Mouse (Mus musculus) liver, embryonic 14.5 days (tissue): ENCODE measurements around the gene Pstpip1. TPM values are rescaled to one million over a fixed set of nuclear protein-coding genes. Genes with fewer than 3 reads are reported as not detected.
A peak's percentile ranks its signal among the peaks of the same experiment; 100 is the strongest.

Source experiments
- ATAC-seq: fragments of 200-750 bp; cut with Nextera tagmentation; 2 replicates; pipeline ENCODE4 v1.8.0; 2017; ENCODE audit warnings: moderate number of reproducible peaks, mild to moderate bottlenecking, moderate library complexity; ENCODE audit not compliant: insufficient read depth
- DNase-seq, 3 experiments: peaks; one replicate each; pipeline ENCODE4 v3.0.0-alpha.2; 2012 to 2013; ENCODE audit warnings: low read depth in 3 of 3, low spot score in 3 of 3
- H3K27ac ChIP-seq: fragments of 300-500 bp; sonication (generic); 2 replicates; pipeline ENCODE4 v1.5.1; 2014; ENCODE audit warnings: moderate library complexity, mild to moderate bottlenecking, control low read depth, inconsistent platforms
- H3K27me3 ChIP-seq: fragments of 300-500 bp; sonication (generic); 2 replicates; pipeline ENCODE4 v1.6.1; 2014; ENCODE audit warnings: mild to moderate bottlenecking, low read length, moderate library complexity; ENCODE audit not compliant: control insufficient read depth, insufficient read depth
- H3K36me3 ChIP-seq: fragments of 300-500 bp; sonication (generic); replicated peaks from 2 replicates; pipeline ENCODE4 v1.6.1; 2014; ENCODE audit warnings: low read depth; ENCODE audit not compliant: control insufficient read depth, insufficient read depth
- H3K4me1 ChIP-seq, 2 experiments: fragments of 200-500 bp in 1 of 2; fragments of 300-500 bp in 1 of 2; sonication (generic) in 1 of 2; replicated peaks; 2 replicates each; pipeline ENCODE4 v1.6.1; 2012 to 2014; ENCODE audit warnings: antibody characterized with exemption in 1 of 2, inconsistent platforms in 1 of 2, low read length in 1 of 2; ENCODE audit not compliant: control insufficient read depth in 2 of 2, insufficient read depth in 2 of 2
- H3K4me2 ChIP-seq: fragments of 300-500 bp; sonication (generic); 2 replicates; pipeline ENCODE4 v1.6.1; 2014; ENCODE audit warnings: low read depth, mild to moderate bottlenecking, control low read depth, moderate library complexity
- H3K4me3 ChIP-seq, 2 experiments: fragments of 200-500 bp in 1 of 2; fragments of 300-500 bp in 1 of 2; sonication (generic) in 1 of 2; 2 replicates each; pipeline ENCODE4 v1.5.1; 2012 to 2014; ENCODE audit warnings: low read depth in 2 of 2, low read length in 2 of 2, mild to moderate bottlenecking in 2 of 2, control low read depth in 1 of 2, inconsistent platforms in 1 of 2, moderate library complexity in 1 of 2; ENCODE audit not compliant: insufficient read depth in 1 of 2
- H3K9ac ChIP-seq: fragments of 300-500 bp; sonication (generic); replicated peaks from 2 replicates; pipeline ENCODE4 v1.6.1; 2014; ENCODE audit warnings: mild to moderate bottlenecking, control low read depth, moderate library complexity
- H3K9me3 ChIP-seq: fragments of 300-500 bp; sonication (generic); 2 replicates; pipeline ENCODE4 v1.6.1; 2016; ENCODE audit warnings: low read length, mixed read lengths; ENCODE audit not compliant: control insufficient read depth
- CTCF ChIP-seq: IDR thresholded peaks from 2 replicates; pipeline ENCODE4 v1.5.1; 2016; ENCODE audit warnings: antibody characterized with exemption, low read depth, control low read depth
- EP300 ChIP-seq: IDR thresholded peaks from 2 replicates; pipeline ENCODE4 v1.6.1; 2016; ENCODE audit warnings: antibody characterized with exemption, low read depth
- WGBS: fragments of 180-500 bp; shearing (Covaris S2); extraction: QIAGEN DNeasy Blood & Tissue Kit; methylation state at CpG from one replicate; pipeline ENCODE4 v1.1.7; 2014; ENCODE audit not compliant: insufficient replicate concordance; 5-methylcytosine and 5-hydroxymethylcytosine counted together
- polyA plus RNA-seq, 2 experiments: library from polyadenylated mRNA; depleted of rRNA in 1 of 2; stranded (reverse) in 1 of 2; unstranded in 1 of 2; fragments of >200 nt; fragmentation: Nextera tagmentation in 1 of 2; extraction: Ambion mirVana in 1 of 2; gene quantifications; 2 replicates each; pipeline versions ENCODE4 v1.2.1 to v1.2.3; 2012 to 2014

Pstpip1 gene
- polyA plus RNA-seq (2012; rRNA removed) (3.1 and 3.9 TPM in 2 replicates), polyA plus RNA-seq (2014; fragmentation: Nextera tagmentation; extraction: Ambion mirVana) (1.3 and 1.8 TPM in 2 replicates)

DNA sequence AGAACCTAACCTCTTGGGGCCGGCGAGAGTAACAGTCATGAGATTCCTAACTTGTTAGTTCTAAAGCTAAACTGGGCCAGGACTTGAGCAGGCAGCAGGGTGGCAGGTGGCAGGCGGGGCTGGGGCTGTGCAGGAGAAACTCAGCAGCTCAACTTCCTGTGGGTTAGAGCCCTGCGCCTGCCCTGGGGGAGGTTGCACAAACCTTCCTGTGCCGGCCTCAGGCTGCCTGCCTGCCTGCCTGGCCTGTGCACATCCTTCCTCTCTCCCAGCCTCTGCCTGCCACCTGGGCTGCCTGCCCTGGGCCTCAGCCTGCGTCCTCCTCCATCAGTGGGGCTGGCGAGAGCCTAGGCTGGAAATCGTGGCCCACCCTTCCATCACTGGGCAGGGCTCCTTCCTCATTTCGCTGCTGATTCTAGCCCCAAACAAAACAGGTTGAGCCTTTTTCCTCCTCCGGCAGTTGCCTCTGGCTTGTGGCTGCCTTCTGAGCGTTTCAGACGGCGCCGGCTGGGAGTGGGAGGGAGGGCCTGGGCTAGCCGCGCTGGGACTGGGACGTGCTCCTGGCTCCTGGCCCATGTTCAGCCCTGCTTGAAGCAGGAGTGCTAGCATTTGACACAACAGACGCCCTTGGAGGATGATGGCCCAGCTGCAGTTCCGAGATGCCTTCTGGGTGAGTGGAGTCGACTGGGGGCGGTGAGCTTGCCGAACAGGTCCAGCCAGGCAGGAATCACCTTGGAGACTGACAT lies at the start of gene Pstpip1:
Pstpip1 (plus strand) TSS at position 185 of the 743 bp plus-strand sequence.
- no peak within 1 kb of the TSS for H3K4me2 ChIP-seq
- no peak within 1 kb of the TSS for H3K27ac ChIP-seq
- no peaks in the 10 kb centered on the region for H3K27me3 ChIP-seq
- no peaks in the 10 kb centered on the region for H3K4me1 ChIP-seq
- H3K4me3 ChIP-seq: peak within 1 kb of the TSS; percentile 19 to 22; a peak in 3 of 4 replicates
- H3K9ac ChIP-seq: no peak within 1 kb of the TSS
- ATAC-seq: no peak
- no peak for DNase-seq
- no peaks in the 10 kb centered on the region for H3K36me3 ChIP-seq
- 11% methylated on average over 22 of the region's 22 CpGs for WGBS
- no peak for TF ChIP-seq CTCF
- no peak for TF ChIP-seq EP300
- H3K9me3 ChIP-seq: no peaks in the 10 kb centered on the region

DNA sequence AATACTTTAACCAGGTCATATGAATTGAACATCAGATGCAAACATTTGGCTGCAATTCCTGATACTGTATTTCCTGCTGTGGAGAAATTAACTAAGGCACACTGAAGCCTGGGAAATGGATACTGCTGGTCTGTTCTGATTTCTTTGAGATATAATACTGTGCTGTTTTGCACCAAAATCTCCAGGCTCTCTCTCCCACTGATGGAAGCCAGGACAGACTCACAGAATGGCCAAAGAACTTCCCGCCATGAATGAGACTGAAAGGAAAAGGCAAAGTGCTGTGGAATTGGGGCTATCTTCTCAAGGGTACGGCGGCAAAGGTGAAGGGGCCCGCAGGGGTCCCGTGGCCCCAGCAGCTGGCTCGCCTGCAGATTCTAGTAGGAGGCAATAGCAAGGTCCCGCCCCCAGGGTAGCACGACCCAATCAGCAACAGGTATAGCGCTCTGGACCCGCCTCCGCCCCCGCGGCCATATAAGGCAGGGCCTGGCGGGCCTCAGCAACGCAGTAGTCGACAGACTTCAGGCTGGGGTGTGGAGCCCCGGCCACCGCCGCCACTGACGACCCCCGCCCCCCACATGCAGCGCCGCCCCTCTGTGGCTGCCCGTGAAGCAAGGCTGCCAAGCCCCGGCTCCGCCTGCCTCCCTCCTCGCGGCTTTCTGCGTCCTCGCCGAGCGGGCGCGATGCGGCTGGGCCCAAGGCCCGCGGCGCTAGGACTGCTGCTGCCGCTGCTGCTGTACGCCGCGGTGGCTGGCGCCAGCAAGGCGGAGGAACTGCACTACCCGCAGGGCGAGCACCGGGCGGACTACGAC lies 48.2 kb upstream of the Pstpip1 start, which contains the start of gene Rcn2:
Rcn2 (plus strand) TSS at position 474 of the 809 bp plus-strand sequence.
- H3K4me2 ChIP-seq: peak within 1 kb of the TSS; percentile 86
- H3K9ac ChIP-seq: peak within 1 kb of the TSS; percentile 78
- H3K4me1 ChIP-seq: peaks cover 0 to 3% of the 10 kb centered on the region in 2 experiments; a peak in 3 of 4 replicates
- H3K27me3 ChIP-seq: no peaks in the 10 kb centered on the region
- H3K36me3 ChIP-seq: no peaks in the 10 kb centered on the region
- DNase-seq: peak; percentile 74 to 82 (median 77)
- no peak within 1 kb of the TSS for H3K27ac ChIP-seq
- TF ChIP-seq CTCF (no peak), EP300 (no peak)
- no peaks in the 10 kb centered on the region for H3K9me3 ChIP-seq
- ATAC-seq: peak; percentile 100
- peak within 1 kb of the TSS; percentile 66 to 85 for H3K4me3 ChIP-seq
- under 1% methylated on average over 47 of the region's 49 CpGs for WGBS

DNA sequence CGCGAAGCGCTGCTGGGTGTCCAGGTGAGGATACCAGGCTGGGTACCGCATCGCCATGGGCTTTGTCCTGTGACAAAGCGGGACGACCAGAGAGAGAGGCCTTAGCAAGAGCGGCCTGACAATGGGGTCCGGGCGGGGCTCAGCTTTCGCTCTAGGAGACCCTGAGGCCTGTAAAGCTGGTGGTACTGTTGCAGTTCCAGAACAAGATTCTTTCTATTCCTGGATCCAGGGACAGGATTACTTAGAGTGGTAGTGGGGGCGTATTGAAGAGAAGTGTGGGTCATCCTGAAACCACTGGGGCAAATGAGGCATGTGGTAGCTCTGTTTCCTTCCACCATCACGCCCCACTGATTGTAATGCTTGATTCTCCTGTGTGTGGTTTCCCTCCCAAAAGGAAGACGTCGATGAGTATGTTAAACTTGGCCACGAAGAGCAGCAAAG lies 47.6 kb upstream of the Pstpip1 start:
- H3K36me3 ChIP-seq: no peaks in the 10 kb centered on the region
- TF ChIP-seq EP300 (no peak), CTCF (no peak)
- H3K27ac ChIP-seq: no peak overlapping the region
- under 1% methylated on average over 16 of the region's 16 CpGs for WGBS
- ATAC-seq (peak; percentile 7; the same call in 1 of the 2 replicates), DNase-seq (peak in 1 of 3 experiments; percentile 6)
- no peaks in the 10 kb centered on the region for H3K9me3 ChIP-seq
- H3K27me3 ChIP-seq: no peaks in the 10 kb centered on the region
- H3K4me1 ChIP-seq: peaks cover 0 to 3% of the 10 kb centered on the region in 2 experiments; a peak in 3 of 4 replicates
- peak overlapping the region; percentile 86 for H3K4me2 ChIP-seq
- peak overlapping the region; percentile 78 for H3K9ac ChIP-seq
- H3K4me3 ChIP-seq: peak overlapping the region; percentile 66 to 85

DNA sequence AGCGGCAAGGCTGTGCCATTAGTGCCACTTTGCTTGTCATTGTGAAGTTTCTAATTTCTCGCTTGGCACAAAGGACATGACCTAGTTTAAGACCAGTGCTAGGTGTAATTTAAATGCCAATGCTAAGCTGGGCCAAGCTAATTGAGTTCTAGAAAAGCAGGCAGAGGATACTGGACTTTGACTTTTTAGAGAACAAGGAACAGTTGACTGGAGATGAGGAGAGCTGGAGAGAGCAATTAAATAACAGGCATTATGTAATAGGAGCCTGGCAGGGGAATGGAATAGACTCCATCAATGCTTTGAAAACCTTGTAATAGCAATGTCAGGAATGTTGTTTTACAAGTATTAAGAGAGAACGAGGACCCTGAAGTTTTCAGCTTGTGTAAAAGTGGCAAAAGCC lies 36.0 kb upstream of the Pstpip1 start:
- DNase-seq (no peak), ATAC-seq (no peak)
- Histone ChIP-seq H3K27me3 (no peaks in the 10 kb centered on the region), H3K9me3 (no peaks in the 10 kb centered on the region), H3K9ac (no peak overlapping the region), H3K4me1 (no peaks in the 10 kb centered on the region), H3K36me3 (no peaks in the 10 kb centered on the region), H3K4me2 (no peak overlapping the region), H3K27ac (no peak overlapping the region), H3K4me3 (no peak overlapping the region)
- no peak for TF ChIP-seq CTCF
- TF ChIP-seq EP300: no peak
- WGBS: 76% methylated on average over 3 of the region's 3 CpGs
